Mouse (Mus musculus) B cell, adult 2 months (primary cell): Measurements from ENCODE around the gene Jade2.
"Not testable (repeated sequence)": the region's sequence is repeated elsewhere in the genome, so short reads cannot be mapped to it uniquely, and the experiment has no call there.

Experiments used
- DNase-seq, 2 experiments: peaks; one replicate each; pipeline ENCODE4 v3.0.0; 2022

The Jade2 gene

DNA sequence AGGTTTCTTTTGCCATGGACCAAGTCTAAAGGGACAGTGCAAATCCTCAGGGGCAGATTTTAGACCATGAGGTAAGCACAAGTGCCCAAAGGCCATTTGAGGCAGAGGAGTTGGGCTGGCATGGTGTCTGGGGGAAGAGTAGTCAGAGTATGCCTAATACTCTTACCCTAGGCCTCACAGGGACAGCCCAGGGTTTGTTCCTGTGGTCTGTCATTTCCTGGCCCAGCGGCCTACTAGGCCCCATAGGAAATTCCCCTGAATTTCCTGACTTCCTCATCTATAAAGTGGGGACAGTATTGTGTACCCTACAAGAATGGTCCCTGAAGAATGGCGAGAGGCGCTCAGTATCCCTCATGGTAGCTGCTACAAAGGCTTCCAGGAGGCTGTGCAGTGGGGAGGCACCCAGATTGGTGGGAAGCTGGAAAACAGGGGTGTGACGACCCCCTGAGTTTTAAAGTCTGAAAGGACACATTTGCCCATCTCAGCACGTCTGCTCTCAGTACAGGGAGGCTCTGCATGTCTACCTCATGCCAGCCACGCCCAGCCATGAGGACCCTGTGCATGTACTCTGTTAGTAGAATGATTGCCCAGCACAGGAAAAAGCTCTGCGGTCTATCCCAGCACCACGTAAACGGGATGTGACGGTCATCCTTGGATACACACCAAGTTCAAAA is 23.9 kb downstream of the Jade2 start:
- no peak for DNase-seq

DNA sequence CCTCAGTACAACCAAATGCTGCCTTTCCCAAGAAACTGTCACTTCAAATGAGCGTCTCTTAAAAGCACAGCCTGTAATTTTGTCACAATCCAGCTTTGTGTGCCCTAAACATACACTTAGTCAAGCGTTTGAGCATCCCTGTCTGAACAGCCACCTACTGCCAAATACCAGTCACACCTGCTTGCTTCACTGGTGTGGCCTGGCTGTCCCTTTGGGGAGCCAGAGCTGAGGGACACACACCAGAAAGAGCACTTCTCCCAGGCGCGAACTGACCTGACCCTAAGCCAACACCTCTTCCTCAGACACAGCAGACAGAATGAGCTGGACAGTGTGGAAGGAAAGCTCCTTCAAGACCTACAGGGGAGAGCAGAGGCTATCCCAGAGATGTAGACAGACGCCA is 24.5 kb downstream of the Jade2 start:
- no peak for DNase-seq

DNA sequence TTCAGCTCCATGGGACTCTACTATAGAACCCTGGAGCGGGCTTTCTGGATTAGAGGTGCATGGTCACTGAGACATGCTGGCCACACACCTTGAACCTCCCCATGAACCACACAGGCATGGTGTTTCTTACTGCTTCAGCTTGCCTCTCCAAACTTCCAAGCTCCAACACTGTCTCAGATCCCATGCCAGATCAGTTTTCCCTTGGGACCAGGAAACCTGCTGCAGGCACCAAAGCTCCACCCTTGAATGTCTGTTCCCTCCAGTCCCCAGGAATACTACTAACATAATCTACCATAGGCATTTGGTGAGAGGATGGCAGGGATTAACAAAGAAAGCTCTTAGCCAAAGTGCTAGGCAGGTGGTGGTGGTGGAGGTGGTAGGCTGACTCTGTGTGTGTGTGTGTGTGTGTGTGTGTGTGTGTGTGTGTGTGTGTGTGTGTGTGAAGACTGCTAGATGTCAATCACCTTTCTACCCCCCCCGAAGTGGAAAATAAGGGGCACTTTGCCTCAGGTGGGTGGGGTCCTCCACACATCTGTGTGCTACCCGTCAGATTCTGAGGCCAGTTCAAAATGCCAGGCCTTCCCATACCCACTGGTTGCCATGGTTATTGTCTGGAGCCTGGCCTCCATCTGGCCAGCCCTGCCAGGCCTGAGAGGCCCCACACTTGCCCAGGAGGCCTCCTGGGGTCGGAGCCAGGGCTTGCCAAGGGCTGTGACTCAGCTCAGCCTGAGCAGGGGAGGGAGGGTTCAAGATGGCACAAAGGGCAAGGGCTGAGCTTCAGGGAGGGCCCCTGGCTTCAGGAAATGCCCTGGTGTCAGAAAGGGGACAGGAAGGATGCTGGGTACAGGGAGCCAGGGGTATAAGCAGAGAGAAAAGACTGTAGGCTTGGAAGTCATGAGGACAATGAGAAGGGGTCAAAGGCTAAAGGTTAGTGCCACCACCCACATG is 25.2 kb downstream of the Jade2 start:
- no peak for DNase-seq

DNA sequence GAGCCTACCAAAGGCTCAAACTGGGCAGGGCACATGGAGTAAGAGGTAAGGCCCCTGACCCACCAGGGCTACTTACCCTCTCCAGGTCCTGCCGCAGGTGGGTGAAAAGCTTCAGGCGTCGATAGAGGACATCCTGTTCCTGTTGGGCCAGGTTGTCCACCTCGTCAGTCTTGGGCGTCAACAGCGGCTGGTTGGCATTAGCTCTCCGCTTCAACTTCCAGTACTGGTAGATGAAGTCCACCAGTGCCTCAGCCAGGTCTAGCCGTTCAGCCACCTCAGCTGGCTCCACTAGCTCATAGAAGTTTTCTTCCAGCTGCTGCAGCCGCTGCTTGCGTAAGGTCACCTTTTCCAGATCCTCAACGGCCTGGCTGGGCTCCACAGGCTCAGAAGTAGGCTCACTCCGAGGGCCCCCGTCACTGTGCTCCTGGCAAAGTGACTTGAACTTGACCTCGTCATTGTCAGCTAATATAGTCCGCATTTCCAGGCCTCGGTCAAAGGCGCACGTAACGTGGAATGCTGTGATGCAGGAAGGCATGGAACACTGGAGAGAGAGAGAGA is 32.5 kb downstream of the Jade2 start:
- no peak for DNase-seq

DNA sequence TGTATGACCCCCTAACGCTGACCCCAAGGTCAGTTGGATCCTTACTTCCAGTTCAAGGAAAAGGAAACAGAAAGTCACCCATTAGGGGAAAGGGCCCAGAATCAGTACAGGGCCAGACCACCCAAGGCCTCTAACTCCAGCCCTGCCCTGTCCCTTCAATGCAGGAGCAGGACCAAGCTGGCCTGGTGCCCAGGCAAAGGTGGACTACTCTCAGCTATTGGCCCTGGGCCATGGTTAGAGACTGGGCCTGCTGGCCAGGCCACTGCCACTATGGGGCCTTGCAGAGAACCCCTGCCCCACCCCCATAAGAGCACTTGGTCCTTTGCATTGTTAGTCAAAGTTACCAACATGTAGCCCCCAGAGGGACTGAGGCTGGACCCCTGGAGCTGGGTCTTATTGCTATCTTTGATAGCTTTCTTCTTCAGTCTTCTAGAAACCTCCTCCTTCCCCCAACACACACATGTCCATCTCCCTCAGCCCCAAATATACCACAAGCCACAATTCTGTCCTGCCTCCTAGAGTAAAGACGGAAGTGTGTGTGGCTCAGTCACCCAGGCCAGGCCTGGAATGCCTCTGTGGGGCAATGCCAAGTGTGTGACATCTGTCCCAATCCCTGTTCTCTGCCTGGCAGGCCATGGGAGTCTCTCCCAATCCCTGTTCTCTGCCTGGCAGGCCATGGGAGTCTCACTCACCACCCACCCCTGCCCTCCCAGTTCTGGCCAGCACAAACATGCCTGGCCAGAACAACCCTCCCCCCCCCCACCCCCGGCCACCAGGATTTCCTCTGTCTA is 33.3 kb downstream of the Jade2 start:
- DNase-seq, result no peak

DNA sequence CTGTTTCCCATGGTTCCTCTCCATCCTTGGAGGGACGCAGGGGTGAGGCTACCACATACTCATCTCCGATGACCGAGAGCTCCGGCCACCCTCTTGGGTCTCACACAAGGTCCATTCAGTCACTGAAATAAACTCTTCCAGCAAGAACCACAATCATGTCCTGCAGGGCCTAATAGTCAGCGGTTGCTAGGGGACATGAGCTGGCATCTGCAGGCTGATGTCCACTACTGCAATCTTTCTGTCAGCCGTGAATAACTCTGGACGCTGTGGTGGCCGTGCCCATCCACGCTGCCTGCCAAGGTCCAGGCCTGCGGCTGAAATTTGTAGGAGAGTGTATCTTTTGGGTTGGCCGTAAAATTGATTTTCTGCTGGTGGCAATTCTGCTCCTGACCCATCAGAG is 34.2 kb downstream of the Jade2 start:
- DNase-seq, result no peak

DNA sequence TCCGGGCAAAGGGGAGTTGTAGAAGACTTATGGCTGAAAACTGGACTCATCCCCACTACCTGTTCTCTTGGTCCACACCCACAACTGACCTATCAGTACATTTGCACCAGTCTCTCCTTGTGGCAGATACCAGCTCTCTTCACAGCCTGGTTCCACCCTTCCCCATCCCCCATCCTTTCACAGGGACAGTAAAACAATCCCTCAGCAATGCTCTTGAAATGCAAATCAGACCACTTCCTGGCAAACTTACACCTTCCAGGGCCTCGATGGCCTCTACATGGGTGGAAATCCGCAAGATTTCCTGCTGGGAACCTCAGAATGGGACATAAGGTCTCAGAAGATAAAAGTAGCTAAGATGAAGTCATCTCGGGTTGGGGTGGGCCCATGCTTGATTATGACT is 34.7 kb downstream of the Jade2 start:
- no peak for DNase-seq

DNA sequence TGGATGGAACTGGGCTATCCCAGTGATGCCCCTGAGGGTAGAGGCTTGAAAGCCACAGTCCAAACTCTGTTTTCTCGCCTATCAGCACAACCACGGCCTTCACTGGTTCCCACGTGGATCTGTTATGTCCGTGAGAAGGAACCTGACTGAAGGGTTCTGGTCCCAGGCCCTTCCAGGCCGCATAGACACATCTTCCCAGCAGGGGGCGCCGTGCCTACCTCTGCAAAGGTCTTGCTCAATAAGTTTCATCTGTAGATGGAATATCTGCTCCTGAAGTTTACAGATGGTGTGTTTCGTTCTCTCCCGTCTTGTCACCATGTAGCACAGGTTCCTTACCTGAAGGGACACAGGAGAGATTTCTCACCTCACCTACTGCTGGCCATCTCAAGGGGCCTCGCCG is 36.6 kb downstream of the Jade2 start:
- peak; percentile 87 to 88 for DNase-seq

DNA sequence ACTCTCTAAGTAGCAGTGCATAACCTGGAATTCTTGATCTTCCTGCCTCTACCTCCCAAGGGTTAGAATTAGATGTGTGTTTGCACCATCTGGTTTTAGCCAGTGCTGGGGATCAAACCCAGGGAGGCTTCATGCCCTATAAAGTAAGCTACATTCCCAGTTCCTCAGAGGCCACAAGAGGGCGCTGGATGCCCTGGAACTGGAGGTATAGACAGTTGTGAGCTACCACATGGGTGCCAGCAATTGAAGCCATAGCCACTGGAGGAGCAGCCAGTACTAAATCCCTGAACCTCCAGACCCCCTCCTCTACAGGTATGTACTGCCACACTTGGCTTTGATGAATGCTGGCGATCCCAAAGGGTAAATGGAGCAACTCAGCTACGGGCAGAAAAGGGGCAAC is 37.5 kb downstream of the Jade2 start:
- DNase-seq, result peak; percentile 73 to 75

DNA sequence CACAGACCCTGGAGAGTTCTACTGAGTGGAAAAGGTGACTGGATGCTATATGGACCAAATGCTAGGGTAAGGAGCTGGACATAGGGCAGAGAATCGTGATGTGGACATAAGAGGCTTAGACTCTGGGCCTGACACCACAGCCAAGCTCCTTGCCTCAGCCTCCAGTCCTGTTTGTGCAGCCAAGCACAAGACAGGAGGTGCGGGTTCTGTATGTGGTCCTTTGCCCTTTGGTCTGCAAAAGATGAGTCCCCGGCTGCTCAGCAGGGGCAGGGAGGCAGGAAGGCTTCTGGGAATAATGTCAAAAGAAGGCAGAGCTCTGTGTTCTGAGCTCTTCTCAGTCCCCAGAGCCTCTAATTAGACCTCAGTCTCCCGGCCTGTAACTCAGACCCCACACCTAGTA is 38.6 kb downstream of the Jade2 start:
- no peak for DNase-seq

DNA sequence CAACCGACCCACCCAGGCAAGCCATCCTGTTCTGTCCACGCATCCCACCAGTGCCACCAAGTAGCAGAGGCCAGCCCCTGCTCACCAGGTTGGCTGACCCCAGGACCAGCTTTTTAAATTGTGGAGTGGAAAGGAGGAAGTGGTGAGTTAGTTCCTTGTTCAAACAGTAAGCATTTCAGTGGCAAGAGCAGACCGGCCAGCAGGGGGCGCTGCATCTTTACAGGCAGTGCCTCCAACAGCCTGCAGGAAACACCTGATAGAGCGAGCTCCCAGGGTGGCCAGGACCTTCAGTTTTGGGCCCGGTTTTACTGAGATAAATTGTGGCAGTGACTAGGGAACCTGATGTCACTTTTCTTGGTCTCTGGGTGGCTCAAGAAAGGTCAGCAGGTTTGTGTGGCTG is 39.7 kb downstream of the Jade2 start:
- peak; percentile 98 for DNase-seq

DNA sequence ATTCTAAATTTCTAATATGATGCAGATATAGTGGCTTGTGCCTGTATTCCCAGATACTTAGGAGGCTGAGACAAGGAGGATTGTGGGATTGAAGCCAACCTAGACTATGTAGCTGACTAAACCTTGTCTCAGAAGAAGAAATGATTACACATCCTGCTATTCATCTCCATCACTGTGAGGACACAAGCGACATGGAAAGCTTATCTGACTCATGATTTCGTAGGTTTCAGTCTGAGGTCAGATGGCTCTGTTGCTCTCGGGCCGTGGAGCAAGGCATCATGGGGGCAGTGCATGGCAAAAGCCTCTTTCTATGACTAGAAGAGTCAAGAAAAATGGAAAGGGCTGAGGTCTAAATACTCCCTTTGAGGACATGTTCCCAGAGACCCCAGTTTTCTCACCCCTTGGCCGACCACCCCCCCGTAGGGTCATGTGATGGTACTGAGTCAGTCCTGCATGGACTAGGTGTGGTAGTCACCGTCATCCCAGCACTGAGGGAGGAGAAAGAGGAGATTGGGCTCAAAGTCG is 45.4 kb downstream of the Jade2 start:
- DNase-seq, result no peak

DNA sequence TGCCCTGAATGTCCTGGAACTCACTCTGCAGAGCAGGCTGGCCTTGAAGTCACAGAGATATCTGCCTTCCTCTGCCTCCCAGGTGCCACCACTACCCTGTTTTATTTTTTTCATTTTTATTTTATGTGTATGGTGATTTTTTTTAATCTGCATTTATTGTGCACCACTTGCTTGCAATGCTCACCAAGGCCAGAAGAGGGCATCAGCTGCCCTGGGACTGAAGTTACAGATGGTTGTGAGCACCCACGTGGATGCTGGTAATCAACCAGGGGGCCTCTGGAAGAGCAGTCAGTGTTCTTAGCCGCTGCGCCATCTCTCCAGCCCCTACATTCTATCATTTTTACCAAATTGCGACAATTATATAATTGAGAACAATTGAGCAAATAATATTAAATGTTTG is 46.2 kb downstream of the Jade2 start:
- peak; percentile 41 to 46 for DNase-seq

DNA sequence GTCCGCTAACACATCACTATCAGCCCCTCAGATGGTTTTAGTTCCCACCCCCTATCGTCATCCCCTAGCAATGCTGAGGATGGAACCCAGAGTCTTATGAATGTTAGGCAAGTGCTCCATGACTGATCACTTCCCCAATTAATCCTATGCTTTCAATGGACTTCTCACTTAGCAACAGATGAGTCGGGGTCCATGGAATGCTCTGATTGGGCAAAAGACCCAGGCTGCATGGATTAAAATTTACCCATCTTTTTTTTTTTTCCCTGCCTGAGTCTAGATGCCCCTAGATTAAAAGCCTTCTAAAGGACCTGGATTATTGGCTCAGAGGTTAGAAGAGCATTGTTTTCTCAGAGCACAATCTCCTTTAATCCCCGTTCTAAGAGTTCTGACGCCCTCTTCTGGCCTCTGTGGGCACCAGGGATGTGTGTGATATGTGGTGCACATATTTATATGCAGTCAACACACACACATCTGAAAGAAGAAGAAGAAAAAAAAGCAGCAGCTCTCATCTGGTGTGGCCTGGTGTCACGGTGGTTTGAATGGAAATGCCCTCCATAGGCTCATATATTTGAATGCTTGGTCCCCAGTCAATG is 47.7 kb downstream of the Jade2 start:
- peak; percentile 57 to 58 for DNase-seq

DNA sequence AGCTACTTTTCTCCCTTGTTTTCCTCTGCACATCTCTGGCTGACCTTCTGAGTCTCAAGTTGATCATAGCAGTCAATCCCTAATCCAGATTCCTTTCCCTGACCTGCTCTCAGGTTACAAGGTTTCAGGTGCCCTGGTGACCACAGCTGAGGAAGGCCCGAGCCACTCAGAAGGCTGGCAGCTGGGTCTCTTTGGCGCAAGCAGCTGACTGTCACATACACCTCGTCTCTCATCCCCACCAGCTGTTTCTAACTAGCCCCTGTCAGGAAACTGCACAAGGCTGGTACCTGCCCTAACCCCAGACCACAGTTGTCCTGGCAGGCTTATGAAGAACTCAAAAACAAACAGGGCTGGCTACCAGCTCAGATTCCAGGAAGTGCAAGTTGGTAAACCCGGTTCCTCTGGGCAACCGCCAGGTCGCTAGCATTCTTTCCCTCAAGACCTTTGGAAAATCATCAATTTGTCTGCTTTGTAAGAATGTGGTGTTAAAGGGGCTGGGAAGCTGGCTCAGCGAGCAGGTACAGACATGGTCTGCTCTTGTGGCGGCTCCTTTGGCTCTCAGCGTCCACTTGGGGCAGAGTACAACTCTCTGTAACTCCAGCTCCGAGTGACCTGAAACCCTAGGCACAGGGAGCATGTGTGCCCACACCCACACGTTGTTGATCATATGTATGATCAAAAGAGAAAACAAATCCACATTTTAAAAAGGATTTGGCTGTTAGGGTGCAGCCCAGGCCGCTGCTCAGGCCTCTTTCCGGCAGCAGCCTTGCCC is 50.2 kb downstream of the Jade2 start:
- no peak for DNase-seq

DNA sequence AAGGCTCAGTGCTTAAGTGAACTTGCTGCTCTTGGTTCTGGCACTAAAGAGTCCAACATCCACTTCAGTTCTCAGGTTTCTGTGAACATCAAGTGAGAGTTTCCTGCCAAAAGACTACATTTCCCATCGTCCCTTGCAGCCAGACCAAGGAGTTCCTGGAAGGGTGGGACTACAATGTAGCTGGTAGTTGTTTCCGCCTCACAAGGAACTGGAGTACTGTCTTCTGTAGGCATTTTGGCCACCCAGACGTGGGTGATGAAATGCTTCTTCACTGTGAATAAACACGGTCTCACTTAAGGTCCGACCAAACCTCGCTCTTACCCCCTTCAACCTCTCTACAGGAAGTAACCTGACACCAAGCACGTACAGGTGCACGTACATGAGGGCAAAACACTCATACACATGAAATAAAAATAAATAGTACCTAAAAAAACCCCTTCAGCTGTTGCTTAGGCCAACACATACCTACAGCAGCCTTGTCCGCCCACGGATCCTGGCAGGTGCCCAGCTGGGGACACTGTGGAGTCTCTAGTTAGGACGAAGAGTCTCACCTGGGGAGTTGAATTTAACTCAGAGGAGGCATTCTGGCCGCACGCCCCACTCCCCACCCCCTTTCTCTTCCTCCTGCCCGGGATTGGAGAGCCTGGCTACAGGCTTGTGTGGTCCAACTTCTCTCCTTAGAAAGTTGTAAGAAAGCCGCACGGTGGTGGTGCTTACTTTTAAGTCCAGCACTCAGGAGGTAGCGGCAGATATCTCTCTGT is 52.1 kb downstream of the Jade2 start:
- DNase-seq, result peak; percentile 81 to 87

DNA sequence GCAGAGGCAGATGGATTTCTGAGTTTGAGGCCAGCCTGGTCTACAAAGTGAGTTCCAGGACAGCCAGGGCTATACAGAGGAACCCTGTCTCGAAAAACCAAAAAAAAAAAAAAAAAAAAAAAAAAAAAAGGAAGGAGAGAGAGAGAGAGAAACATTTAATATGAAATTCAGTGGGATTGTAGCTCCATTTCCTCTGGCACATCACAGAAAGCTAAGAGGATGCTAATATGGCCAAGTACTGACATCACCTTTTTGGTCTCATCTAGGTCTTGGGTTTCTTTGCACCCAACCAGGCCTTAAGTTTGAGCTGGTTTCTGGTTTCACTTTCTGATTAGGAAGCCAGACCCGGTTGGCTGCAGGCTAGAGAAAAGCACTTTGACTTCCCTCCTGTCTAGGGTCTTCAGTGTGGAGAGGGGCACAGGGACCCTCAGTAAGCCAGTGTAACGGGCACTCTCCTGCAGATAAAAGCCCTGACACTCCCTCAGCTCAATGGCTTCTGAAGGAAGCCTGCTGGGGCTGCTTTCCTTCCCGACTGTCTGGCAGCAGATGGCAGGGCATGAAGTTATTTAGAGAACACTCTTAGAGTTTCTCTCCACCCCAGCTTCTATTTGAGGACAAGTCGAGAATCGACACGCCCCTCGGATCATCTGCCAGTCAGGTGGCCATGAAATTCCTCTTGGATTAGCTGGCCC is 56.7 kb downstream of the Jade2 start:
- DNase-seq, result peak; percentile 31 to 33

DNA sequence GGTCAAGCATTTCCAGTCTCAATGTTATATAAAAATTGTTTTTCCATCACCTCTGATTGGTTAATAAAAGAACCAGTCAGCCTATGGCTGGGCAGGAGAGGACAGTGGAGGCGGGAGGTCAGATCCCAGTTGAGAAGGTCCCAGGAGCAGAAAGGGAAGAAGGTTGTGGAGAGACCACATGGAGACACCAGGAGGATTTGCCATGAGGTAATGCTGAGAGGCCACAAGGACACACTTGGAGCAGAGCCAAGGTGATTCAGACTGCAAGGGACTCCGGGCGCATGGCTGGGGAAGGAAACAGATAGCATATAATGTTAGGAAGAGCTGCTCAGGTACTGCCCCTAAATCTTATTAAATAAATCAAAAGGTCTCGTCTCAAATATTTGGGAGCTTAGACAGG is 61.2 kb downstream of the Jade2 start:
- no peak for DNase-seq

DNA sequence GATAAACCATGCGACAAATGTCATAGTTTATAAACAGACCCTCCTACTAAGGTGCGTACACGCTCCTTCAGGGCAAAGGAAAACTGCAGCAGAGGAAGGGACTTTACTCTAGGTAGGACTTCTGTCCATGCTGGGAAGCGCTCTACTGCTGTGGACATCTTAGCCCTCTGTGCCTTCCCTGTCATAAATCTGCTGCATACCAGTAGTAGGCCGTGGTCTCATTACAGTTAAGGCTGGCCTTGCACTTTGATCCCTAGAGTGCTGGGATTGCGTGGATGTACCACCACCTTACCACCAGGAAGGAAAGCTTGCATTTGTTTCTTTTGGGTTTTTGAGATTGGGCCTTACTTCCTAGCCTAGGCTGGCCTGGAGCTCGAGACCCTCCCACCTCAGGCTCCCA is 66.8 kb downstream of the Jade2 start:
- no peak for DNase-seq

DNA sequence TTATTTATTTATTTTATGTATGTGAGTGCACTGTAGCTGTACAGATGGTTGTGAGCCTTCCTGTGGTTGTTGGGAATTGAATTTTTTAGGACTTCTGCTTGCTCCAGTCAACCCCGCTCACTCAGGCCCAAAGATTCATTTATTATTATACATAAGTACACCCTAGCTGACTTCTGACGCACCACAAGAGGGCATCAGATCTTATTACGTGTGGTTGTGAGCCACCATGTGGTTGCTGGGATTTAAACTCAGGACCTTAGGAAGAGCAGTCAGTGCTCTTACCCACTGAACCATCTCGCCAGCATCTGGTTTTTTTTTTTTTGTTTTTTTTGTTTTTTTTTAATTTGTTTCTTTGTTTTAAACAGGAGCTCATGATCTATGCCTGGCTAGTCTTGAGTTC is 67.7 kb downstream of the Jade2 start:
- not testable (repeated sequence) for DNase-seq
